Mouse (Mus musculus): ENCODE data around the gene F13a1. TPM values are rescaled to one million over a fixed set of nuclear protein-coding genes. Genes with fewer than 3 reads are reported as not detected.

F13a1 gene
- polyA plus RNA-seq, 1 experiment from 2014 or later: 2.6 TPM

DNA sequence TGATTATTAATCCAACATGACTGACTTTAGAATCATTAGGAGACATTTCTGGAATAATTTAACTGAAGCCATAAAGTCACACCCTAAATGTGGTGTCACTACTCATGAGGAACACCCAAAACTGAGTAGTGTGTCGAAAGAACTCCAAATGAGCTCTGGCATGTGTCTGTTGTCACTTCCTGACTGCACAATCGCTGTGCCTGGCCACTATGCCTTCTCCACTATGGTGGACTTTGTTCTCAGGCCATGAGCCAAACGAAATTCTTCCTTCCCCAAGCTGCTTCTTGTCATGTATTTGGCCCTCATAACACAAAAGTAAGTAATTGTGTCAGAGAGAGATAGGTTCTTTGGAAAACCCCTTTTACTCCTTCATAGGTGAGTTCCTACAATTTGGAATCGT is 61.7 kb downstream of the F13a1 start:
- no peaks in the 10 kb centered on the region for H3K27me3 ChIP-seq (ENCODE audit: control insufficient read depth, insufficient read depth, low read length)
- 67% methylated on average over 4 of the region's 4 CpGs for WGBS
- no peak for ATAC-seq (ENCODE audit: insufficient number of reproducible peaks, low FRiP score, low TSS enrichment, low read depth)
- DNase-seq (ENCODE audit: low spot score): no peak
- H3K4me3 ChIP-seq (ENCODE audit: low read depth, low read length): no peak overlapping the region
- H3K4me2 ChIP-seq (ENCODE audit: low read depth, severe bottlenecking): no peak overlapping the region
- H3K27ac ChIP-seq (replicated peaks; ENCODE audit: low read depth, low read length): no peak overlapping the region
- no peaks in the 10 kb centered on the region for H3K9me3 ChIP-seq (ENCODE audit: control insufficient read depth, low read length)
- H3K36me3 ChIP-seq (ENCODE audit: control insufficient read depth, insufficient read depth, low read length): no peaks in the 10 kb centered on the region
- no peak overlapping the region for H3K9ac ChIP-seq (ENCODE audit: low read length)
- no peaks in the 10 kb centered on the region for H3K4me1 ChIP-seq (ENCODE audit: control insufficient read depth, insufficient read depth, low read length)

DNA sequence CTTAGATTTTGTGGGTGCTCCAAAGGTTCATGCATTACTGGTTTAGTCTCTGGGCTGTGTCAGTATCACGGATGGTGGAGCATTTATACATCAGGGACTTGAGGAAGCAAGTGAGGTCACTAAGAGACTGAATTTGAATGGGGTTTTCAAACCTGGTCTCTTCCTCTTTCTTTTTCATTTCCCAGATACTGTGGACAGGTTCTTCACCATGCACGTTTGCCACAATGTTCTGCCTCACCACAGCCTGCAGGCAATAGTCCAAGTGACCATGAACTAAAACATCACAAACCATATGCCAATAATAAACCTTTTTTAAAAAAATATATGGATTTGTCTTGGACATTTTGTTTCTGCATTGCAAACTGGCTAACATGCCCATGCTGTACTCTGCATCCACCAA is 77.0 kb downstream of the F13a1 start:
- no peaks in the 10 kb centered on the region for H3K9me3 ChIP-seq (ENCODE audit: control insufficient read depth, low read length)
- no peak overlapping the region for H3K27ac ChIP-seq (replicated peaks; ENCODE audit: low read depth, low read length)
- H3K36me3 ChIP-seq (ENCODE audit: control insufficient read depth, insufficient read depth, low read length): no peaks in the 10 kb centered on the region
- DNase-seq (ENCODE audit: low spot score) (no peak), ATAC-seq (ENCODE audit: insufficient number of reproducible peaks, low FRiP score, low TSS enrichment, low read depth) (no peak)
- no peak overlapping the region for H3K4me3 ChIP-seq (ENCODE audit: low read depth, low read length)
- H3K9ac ChIP-seq (ENCODE audit: low read length): no peak overlapping the region
- H3K4me2 ChIP-seq (ENCODE audit: low read depth, severe bottlenecking): no peak overlapping the region
- no peaks in the 10 kb centered on the region for H3K4me1 ChIP-seq (ENCODE audit: control insufficient read depth, insufficient read depth, low read length)
- H3K27me3 ChIP-seq (ENCODE audit: control insufficient read depth, insufficient read depth, low read length): no peaks in the 10 kb centered on the region
- 76% methylated on average over 2 of the region's 2 CpGs for WGBS

DNA sequence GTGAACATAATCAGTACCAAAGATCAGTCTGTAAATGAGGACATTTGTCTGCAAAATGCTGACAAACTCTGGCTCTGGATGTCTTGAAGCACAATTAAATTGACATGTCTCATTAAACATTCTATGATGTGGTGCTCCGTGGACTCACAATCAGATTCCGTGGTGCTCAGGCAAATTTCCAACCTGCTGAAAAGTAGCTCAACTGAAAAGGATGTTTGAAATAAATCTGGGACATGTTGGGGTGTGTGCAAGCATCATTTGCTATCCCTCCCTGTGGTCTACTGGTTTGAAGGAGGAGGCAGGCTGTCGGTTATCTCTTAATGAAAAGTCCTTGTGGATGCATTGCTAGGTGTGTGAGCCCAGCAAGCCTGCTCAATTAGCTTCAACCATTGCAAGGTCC is 77.8 kb downstream of the F13a1 start:
- H3K27ac ChIP-seq (replicated peaks; ENCODE audit: low read depth, low read length): no peak overlapping the region
- H3K4me3 ChIP-seq (ENCODE audit: low read depth, low read length): no peak overlapping the region
- no peaks in the 10 kb centered on the region for H3K36me3 ChIP-seq (ENCODE audit: control insufficient read depth, insufficient read depth, low read length)
- ATAC-seq (ENCODE audit: insufficient number of reproducible peaks, low FRiP score, low TSS enrichment, low read depth) (no peak), DNase-seq (ENCODE audit: low spot score) (no peak)
- 83% methylated on average over 3 of the region's 3 CpGs for WGBS
- no peak overlapping the region for H3K9ac ChIP-seq (ENCODE audit: low read length)
- no peak overlapping the region for H3K4me2 ChIP-seq (ENCODE audit: low read depth, severe bottlenecking)
- H3K9me3 ChIP-seq (ENCODE audit: control insufficient read depth, low read length): no peaks in the 10 kb centered on the region
- no peaks in the 10 kb centered on the region for H3K27me3 ChIP-seq (ENCODE audit: control insufficient read depth, insufficient read depth, low read length)
- no peaks in the 10 kb centered on the region for H3K4me1 ChIP-seq (ENCODE audit: control insufficient read depth, insufficient read depth, low read length)

DNA sequence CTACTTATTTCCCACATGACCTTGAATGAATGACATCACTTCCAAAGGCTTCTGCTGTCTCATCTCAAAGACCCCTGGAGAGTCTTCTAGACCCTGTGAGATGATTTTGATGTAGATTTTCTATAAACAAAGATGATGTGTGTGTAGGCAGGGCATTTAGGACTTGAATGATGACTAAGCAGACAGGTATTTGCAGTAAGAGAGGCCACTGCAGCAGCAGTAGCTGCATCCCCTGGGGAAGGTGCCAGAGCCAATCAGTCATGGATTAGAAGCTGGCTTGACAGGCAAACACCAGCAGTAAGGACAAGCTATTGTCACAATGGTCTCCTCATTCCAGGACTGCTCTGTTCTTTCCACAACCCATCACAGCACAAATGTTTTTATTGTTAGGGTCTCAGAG is 87.1 kb downstream of the F13a1 start:
- H3K27ac ChIP-seq (replicated peaks; ENCODE audit: low read depth, low read length): no peak overlapping the region
- no peaks in the 10 kb centered on the region for H3K27me3 ChIP-seq (ENCODE audit: control insufficient read depth, insufficient read depth, low read length)
- no peaks in the 10 kb centered on the region for H3K4me1 ChIP-seq (ENCODE audit: control insufficient read depth, insufficient read depth, low read length)
- no peaks in the 10 kb centered on the region for H3K36me3 ChIP-seq (ENCODE audit: control insufficient read depth, insufficient read depth, low read length)
- no peak overlapping the region for H3K4me2 ChIP-seq (ENCODE audit: low read depth, severe bottlenecking)
- H3K4me3 ChIP-seq (ENCODE audit: low read depth, low read length): no peak overlapping the region
- H3K9ac ChIP-seq (ENCODE audit: low read length): no peak overlapping the region
- H3K9me3 ChIP-seq (ENCODE audit: control insufficient read depth, low read length): no peaks in the 10 kb centered on the region
- ATAC-seq (ENCODE audit: insufficient number of reproducible peaks, low FRiP score, low TSS enrichment, low read depth) (no peak), DNase-seq (ENCODE audit: low spot score) (no peak)

DNA sequence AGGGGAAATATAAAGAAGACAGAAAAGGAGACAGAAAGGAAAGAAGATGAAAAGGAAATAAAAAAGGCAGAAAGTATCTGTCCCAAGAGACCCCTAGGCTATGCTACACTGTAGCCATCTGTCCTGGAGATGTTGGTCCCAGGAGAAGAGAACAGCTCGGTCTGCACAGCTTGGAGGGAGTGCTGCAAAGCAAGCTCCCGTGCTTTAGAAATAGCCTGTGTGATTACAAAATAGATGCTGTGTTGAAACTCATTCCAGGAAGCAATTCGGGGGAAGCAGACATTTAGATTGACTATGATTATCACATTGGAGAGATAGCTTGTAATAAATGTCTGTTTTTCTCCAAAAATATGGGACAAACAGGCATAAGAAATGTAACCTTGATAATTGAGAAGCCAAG is 91.0 kb downstream of the F13a1 start:
- Histone ChIP-seq H3K4me1 (ENCODE audit: control insufficient read depth, insufficient read depth, low read length) (no peaks in the 10 kb centered on the region), H3K9ac (ENCODE audit: low read length) (no peak overlapping the region), H3K9me3 (ENCODE audit: control insufficient read depth, low read length) (no peaks in the 10 kb centered on the region), H3K4me3 (ENCODE audit: low read depth, low read length) (no peak overlapping the region), H3K4me2 (ENCODE audit: low read depth, severe bottlenecking) (no peak overlapping the region), H3K27me3 (ENCODE audit: control insufficient read depth, insufficient read depth, low read length) (no peaks in the 10 kb centered on the region), H3K36me3 (ENCODE audit: control insufficient read depth, insufficient read depth, low read length) (no peaks in the 10 kb centered on the region), H3K27ac (replicated peaks; ENCODE audit: low read depth, low read length) (no peak overlapping the region)
- WGBS: 76% methylated on average over 3 of the region's 3 CpGs
- DNase-seq (ENCODE audit: low spot score) (no peak), ATAC-seq (ENCODE audit: insufficient number of reproducible peaks, low FRiP score, low TSS enrichment, low read depth) (no peak)

DNA sequence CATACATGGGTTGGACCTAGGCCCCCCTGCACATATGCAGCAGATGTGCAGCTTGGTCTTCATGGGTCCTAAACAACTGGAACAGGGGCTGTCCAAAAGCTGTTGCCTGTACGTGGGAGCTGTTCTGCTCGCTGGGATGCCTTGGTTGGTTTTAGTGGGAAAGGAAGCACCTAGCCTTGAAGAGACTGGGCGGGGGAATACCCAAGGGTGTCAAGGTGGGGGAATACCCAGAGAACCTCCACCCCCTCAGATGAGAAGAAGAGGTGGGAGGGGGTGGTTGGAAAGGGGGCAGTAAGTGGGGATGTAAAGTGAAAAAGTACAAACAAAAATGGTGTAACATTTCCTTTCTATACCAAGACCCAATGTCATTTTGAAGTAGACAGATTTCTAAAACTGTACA is 95.1 kb downstream of the F13a1 start:
- ATAC-seq (ENCODE audit: insufficient number of reproducible peaks, low FRiP score, low TSS enrichment, low read depth) (no peak), DNase-seq (ENCODE audit: low spot score) (no peak)
- H3K4me1 ChIP-seq (ENCODE audit: control insufficient read depth, insufficient read depth, low read length): no peaks in the 10 kb centered on the region
- H3K9me3 ChIP-seq (ENCODE audit: control insufficient read depth, low read length): no peaks in the 10 kb centered on the region
- H3K27me3 ChIP-seq (ENCODE audit: control insufficient read depth, insufficient read depth, low read length): no peaks in the 10 kb centered on the region
- no peak overlapping the region for H3K4me3 ChIP-seq (ENCODE audit: low read depth, low read length)
- no peak overlapping the region for H3K27ac ChIP-seq (replicated peaks; ENCODE audit: low read depth, low read length)
- no peaks in the 10 kb centered on the region for H3K36me3 ChIP-seq (ENCODE audit: control insufficient read depth, insufficient read depth, low read length)
- WGBS: 88% methylated on average over 3 of the region's 3 CpGs
- H3K4me2 ChIP-seq (ENCODE audit: low read depth, severe bottlenecking): no peak overlapping the region
- H3K9ac ChIP-seq (ENCODE audit: low read length): no peak overlapping the region

DNA sequence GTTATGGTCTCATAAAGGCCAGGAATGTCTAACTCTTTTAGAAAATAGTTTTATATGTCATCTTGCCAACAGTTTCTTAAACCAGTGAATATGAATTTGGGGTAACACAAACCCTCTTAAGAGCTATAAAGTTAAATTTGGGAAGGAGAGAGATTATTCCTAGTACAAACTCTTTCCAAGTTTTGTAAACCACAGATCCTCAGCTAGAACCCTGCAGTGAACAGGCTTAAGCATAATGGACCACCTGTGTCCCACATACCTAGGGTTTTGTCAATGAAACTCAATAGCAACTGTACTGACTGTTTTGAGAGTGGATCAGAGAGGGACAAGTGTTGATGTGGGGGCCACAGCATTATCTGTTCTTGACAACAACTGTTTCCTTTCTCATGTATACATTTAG is 96.4 kb downstream of the F13a1 start:
- Histone ChIP-seq H3K4me1 (ENCODE audit: control insufficient read depth, insufficient read depth, low read length) (no peaks in the 10 kb centered on the region), H3K27me3 (ENCODE audit: control insufficient read depth, insufficient read depth, low read length) (no peaks in the 10 kb centered on the region), H3K27ac (replicated peaks; ENCODE audit: low read depth, low read length) (no peak overlapping the region), H3K9ac (ENCODE audit: low read length) (no peak overlapping the region), H3K4me2 (ENCODE audit: low read depth, severe bottlenecking) (no peak overlapping the region), H3K36me3 (ENCODE audit: control insufficient read depth, insufficient read depth, low read length) (no peaks in the 10 kb centered on the region), H3K4me3 (ENCODE audit: low read depth, low read length) (no peak overlapping the region), H3K9me3 (ENCODE audit: control insufficient read depth, low read length) (no peaks in the 10 kb centered on the region)
- ATAC-seq (ENCODE audit: insufficient number of reproducible peaks, low FRiP score, low TSS enrichment, low read depth): no peak
- no peak for DNase-seq (ENCODE audit: low spot score)

DNA sequence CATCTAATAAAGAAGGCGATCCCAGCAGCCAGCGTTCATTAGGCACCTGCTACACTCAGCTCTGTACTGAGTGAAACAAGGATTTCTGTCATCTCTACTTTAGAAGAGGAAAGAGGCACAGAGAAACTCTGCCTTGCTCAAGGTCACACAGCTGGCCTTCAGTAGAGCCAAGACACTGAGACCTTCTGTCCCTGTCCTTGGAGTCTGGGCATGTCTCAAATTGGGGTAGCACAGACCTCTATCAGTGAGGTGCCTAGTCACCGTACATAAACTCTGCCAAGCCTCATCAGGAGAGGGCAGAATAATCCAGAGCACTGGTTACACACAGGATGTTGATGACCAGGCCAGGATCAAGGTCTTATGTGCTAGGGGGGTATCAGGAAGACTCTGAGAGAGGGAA is 108.2 kb downstream of the F13a1 start:
- ATAC-seq (ENCODE audit: insufficient number of reproducible peaks, low FRiP score, low TSS enrichment, low read depth): no peak
- 78% methylated on average over 3 of the region's 3 CpGs for WGBS
- H3K9me3 ChIP-seq (ENCODE audit: control insufficient read depth, low read length): no peaks in the 10 kb centered on the region
- no peak overlapping the region for H3K4me2 ChIP-seq (ENCODE audit: low read depth, severe bottlenecking)
- H3K36me3 ChIP-seq (ENCODE audit: control insufficient read depth, insufficient read depth, low read length): no peaks in the 10 kb centered on the region
- H3K27ac ChIP-seq (replicated peaks; ENCODE audit: low read depth, low read length): no peak overlapping the region
- H3K9ac ChIP-seq (ENCODE audit: low read length): no peak overlapping the region
- no peak overlapping the region for H3K4me3 ChIP-seq (ENCODE audit: low read depth, low read length)
- DNase-seq (ENCODE audit: low spot score): no peak
- no peaks in the 10 kb centered on the region for H3K27me3 ChIP-seq (ENCODE audit: control insufficient read depth, insufficient read depth, low read length)
- H3K4me1 ChIP-seq (ENCODE audit: control insufficient read depth, insufficient read depth, low read length): no peaks in the 10 kb centered on the region

DNA sequence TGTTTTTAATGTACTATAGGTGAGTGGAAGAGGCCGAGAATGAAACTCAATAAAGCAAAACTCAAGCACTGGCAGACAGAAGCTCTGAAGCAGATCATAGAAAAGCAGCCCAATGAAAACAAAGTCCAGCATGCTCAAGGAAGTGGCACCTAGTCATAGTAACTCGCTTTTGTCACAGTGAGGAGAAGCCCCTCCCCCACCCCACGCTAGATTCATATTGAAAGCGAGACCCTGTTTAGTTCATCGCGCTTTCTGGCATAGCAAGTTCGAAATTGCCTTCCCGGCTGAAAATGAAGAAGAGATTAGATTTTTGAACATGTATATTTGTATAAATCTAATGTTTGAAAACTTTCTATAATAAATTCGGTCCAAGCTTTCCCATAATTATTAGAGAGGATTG is 118.0 kb downstream of the F13a1 start:
- no peaks in the 10 kb centered on the region for H3K27me3 ChIP-seq (ENCODE audit: control insufficient read depth, insufficient read depth, low read length)
- H3K4me3 ChIP-seq (ENCODE audit: low read depth, low read length): no peak overlapping the region
- H3K9ac ChIP-seq (ENCODE audit: low read length): no peak overlapping the region
- no peaks in the 10 kb centered on the region for H3K36me3 ChIP-seq (ENCODE audit: control insufficient read depth, insufficient read depth, low read length)
- H3K27ac ChIP-seq (replicated peaks; ENCODE audit: low read depth, low read length): no peak overlapping the region
- no peak overlapping the region for H3K4me2 ChIP-seq (ENCODE audit: low read depth, severe bottlenecking)
- H3K9me3 ChIP-seq (ENCODE audit: control insufficient read depth, low read length): no peaks in the 10 kb centered on the region
- H3K4me1 ChIP-seq (ENCODE audit: control insufficient read depth, insufficient read depth, low read length): no peaks in the 10 kb centered on the region
- 91% methylated on average over 9 of the region's 9 CpGs for WGBS
- DNase-seq (ENCODE audit: low spot score) (no peak), ATAC-seq (ENCODE audit: insufficient number of reproducible peaks, low FRiP score, low TSS enrichment, low read depth) (no peak)
